ENCODE assay signal across 23 mouse cellular contexts in genomic region chr2:35423711-35424339, GRCm38 (mm10). TPM values are rescaled to one million over a fixed set of nuclear protein-coding genes. Genes with fewer than 3 reads are reported as not detected.
DNase-seq lines count a peak whose midpoint lies in the region; ATAC-seq lines count a peak whose summit lies in the region.
"Had no signal": no experiment of that assay in that cellular context is flagged by ENCODE, and none has a peak within 500 bp of the region (broad histone marks: within the 10 kb centered on the region; RNA-seq: fewer than 3 reads in every experiment).

No protein-coding gene starts in this region.

- no peaks in the 10 kb centered on the region for H3K27me3 ChIP-seq in lung, embryonic 16.5 days (ENCODE audit: control insufficient read depth, insufficient read depth, low read depth, low read length)
- no peaks in the 10 kb centered on the region for H3K27me3 ChIP-seq in stomach, embryonic 15.5 days (replicated peaks)
- H3K27me3 ChIP-seq: forebrain, embryonic 13.5 days; hindbrain, embryonic 12.5 days had no signal

- H3K4me1 ChIP-seq in lung, embryonic 16.5 days (replicated peaks; ENCODE audit: control insufficient read depth, insufficient read depth, low read length), result no peaks in the 10 kb centered on the region
- no peaks in the 10 kb centered on the region for H3K4me1 ChIP-seq in stomach, embryonic 15.5 days
- H3K4me1 ChIP-seq: forebrain, embryonic 13.5 days had no signal

- no peak overlapping the region for H3K4me3 ChIP-seq in lung, embryonic 16.5 days (ENCODE audit: low read length)
- H3K4me3 ChIP-seq in stomach, embryonic 15.5 days (replicated peaks), result no peak overlapping the region
- H3K4me3 ChIP-seq: embryonic facial prominence, embryonic 10.5 days; forebrain, embryonic 13.5 days; gastrocnemius, adult 2 months; heart, embryonic 10.5 days; hindbrain, embryonic 12.5 days had no signal

- no peak overlapping the region for H3K9ac ChIP-seq in lung, embryonic 16.5 days (ENCODE audit: low read length)
- no peak overlapping the region for H3K9ac ChIP-seq in stomach, embryonic 15.5 days
- H3K9ac ChIP-seq: forebrain, embryonic 13.5 days; hindbrain, embryonic 12.5 days had no signal

- no peak for DNase-seq in lung, postnatal 36 days
- DNase-seq in T-cell, adult 2 months (ENCODE audit: low spot score), result peak; percentile 52
- DNase-seq in gastrocnemius, postnatal 4 days (ENCODE audit: low spot score in 2 of 2), result no peak
- no peak for DNase-seq in ovary, postnatal 10 days (ENCODE audit: low spot score)
- DNase-seq: adrenal gland, adult 8-10 months; adrenal gland, postnatal 36 days; cerebellum, adult 2 months; cerebellum, postnatal 10 days; gastrocnemius, adult 2 months; gastrocnemius, postnatal 36 days; heart, adult 18-20 months; heart, postnatal 10 days; heart, postnatal 4 days had no signal

- H3K36me3 ChIP-seq in lung, embryonic 16.5 days (ENCODE audit: control insufficient read depth, insufficient read depth, low read length), result peaks cover 14% of the 10 kb centered on the region
- H3K36me3 ChIP-seq in stomach, embryonic 15.5 days, result peaks cover 18% of the 10 kb centered on the region
- H3K36me3 ChIP-seq: hindbrain, embryonic 12.5 days had no signal

- H3K27ac ChIP-seq in lung, embryonic 16.5 days (ENCODE audit: low read length), result no peak overlapping the region
- no peak overlapping the region for H3K27ac ChIP-seq in stomach, embryonic 15.5 days
- H3K27ac ChIP-seq: embryonic facial prominence, embryonic 10.5 days; forebrain, embryonic 13.5 days; gastrocnemius, adult 2 months; heart, embryonic 10.5 days; hindbrain, embryonic 12.5 days had no signal

- H3K9me3 ChIP-seq in lung, embryonic 16.5 days (ENCODE audit: control insufficient read depth, low read length), result peaks cover 6% of the 10 kb centered on the region
- no peaks in the 10 kb centered on the region for H3K9me3 ChIP-seq in stomach, embryonic 15.5 days
- H3K9me3 ChIP-seq: forebrain, embryonic 13.5 days; hindbrain, embryonic 12.5 days had no signal

- 86% methylated on average over 1 of the region's 1 CpGs for WGBS in lung, embryonic 16.5 days
- WGBS in stomach, embryonic 15.5 days, result 94% methylated on average over 1 of the region's 1 CpGs

- ATAC-seq in lung, embryonic 16.5 days (ENCODE audit: low read depth), result peak; percentile 56; the same call in 1 of the 2 replicates
- peak; percentile 65 for ATAC-seq in stomach, embryonic 15.5 days (ENCODE audit: insufficient read depth, low FRiP score, low read depth)
- ATAC-seq: forebrain, embryonic 13.5 days; hindbrain, embryonic 16.5 days had no signal

- H3K4me2 ChIP-seq in lung, embryonic 16.5 days (ENCODE audit: low read depth, low read length), result no peak overlapping the region
- H3K4me2 ChIP-seq in stomach, embryonic 15.5 days, result no peak overlapping the region
- H3K4me2 ChIP-seq: forebrain, embryonic 13.5 days; hindbrain, embryonic 12.5 days had no signal

RNA-seq across cellular contexts. Expression of gene 4930402F06Rik, which starts 26.9 kb away (rescaled TPM):
- polyA plus RNA-seq in lung, embryonic 16.5 days (2015; fragmentation: Nextera tagmentation; extraction: Ambion mirVana), result not detected in 2 replicates
- polyA plus RNA-seq in stomach, embryonic 15.5 days (2015; fragmentation: Nextera tagmentation; extraction: Ambion mirVana), result not detected in 2 replicates
- total RNA-seq in gastrocnemius, postnatal 4 days (2021), result not detected
- total RNA-seq: adrenal gland, adult 8-10 months; adrenal gland, postnatal 36 days; gastrocnemius, adult 2 months; gastrocnemius, postnatal 36 days; heart, adult 18-20 months; heart, postnatal 10 days; heart, postnatal 4 days; MEL had no signal
- polyA plus RNA-seq: cerebellum, adult 2 months; embryonic facial prominence, embryonic 10.5 days; embryonic facial prominence, embryonic 14.5 days; forebrain, embryonic 13.5 days; heart, embryonic 10.5 days; heart, embryonic 14.5 days; hindbrain, embryonic 12.5 days; hindbrain, embryonic 16.5 days had no signal

RNA-seq across cellular contexts. Expression of gene Ggta1, which starts 39.2 kb away (rescaled TPM):
- polyA plus RNA-seq in lung, embryonic 16.5 days (2015; fragmentation: Nextera tagmentation; extraction: Ambion mirVana), result 21.6 and 21.9 TPM in 2 replicates
- 26.7 and 28.6 TPM in 2 replicates for polyA plus RNA-seq in stomach, embryonic 15.5 days (2015; fragmentation: Nextera tagmentation; extraction: Ambion mirVana)
- total RNA-seq in gastrocnemius, postnatal 4 days (2021), result 10 to 100 TPM; 21.0 to 25.4 TPM

RNA-seq across cellular contexts. Expression of gene 4930568D16Rik, which starts 56.3 kb away (rescaled TPM):
- polyA plus RNA-seq in lung, embryonic 16.5 days (2015; fragmentation: Nextera tagmentation; extraction: Ambion mirVana), result not detected in 2 replicates
- polyA plus RNA-seq in stomach, embryonic 15.5 days (2015; fragmentation: Nextera tagmentation; extraction: Ambion mirVana), result not detected in 2 replicates
- not detected for total RNA-seq in gastrocnemius, postnatal 4 days (2021)
- total RNA-seq: adrenal gland, adult 8-10 months; adrenal gland, postnatal 36 days; gastrocnemius, adult 2 months; gastrocnemius, postnatal 36 days; heart, adult 18-20 months; heart, postnatal 10 days; heart, postnatal 4 days; MEL had no signal
- polyA plus RNA-seq: cerebellum, adult 2 months; embryonic facial prominence, embryonic 10.5 days; embryonic facial prominence, embryonic 14.5 days; forebrain, embryonic 13.5 days; heart, embryonic 10.5 days; heart, embryonic 14.5 days; hindbrain, embryonic 12.5 days; hindbrain, embryonic 16.5 days had no signal
